Mouse (Mus musculus) myocyte (in vitro differentiated cells): ENCODE measurements around the gene Rac3.

Experiments used
- CEBPB ChIP-seq: IDR thresholded peaks from 2 replicates; pipeline ENCODE4 v1.6.1; 2011; ENCODE audit warnings: mild to moderate bottlenecking, moderate library complexity; ENCODE audit not compliant: poor library complexity, insufficient read depth, severe bottlenecking
- E2F4 ChIP-seq: IDR thresholded peaks from one replicate; pipeline ENCODE4 v1.6.1; 2011; ENCODE audit warnings: mild to moderate bottlenecking, control low read depth, moderate library complexity; ENCODE audit not compliant: insufficient read depth
- MAX ChIP-seq: IDR thresholded peaks from one replicate; pipeline ENCODE4 v1.6.1; 2011; ENCODE audit warnings: low read depth, mild to moderate bottlenecking, control low read depth
- MYOD1 ChIP-seq, 3 experiments: IDR thresholded peaks; one replicate each; pipeline ENCODE4 v1.6.1; 2011; ENCODE audit warnings: control low read depth in 2 of 3, low read depth in 2 of 3, mild to moderate bottlenecking in 2 of 3, moderate library complexity in 1 of 3; ENCODE audit not compliant: insufficient read length in 2 of 3, control insufficient read depth in 1 of 3
- POLR2A ChIP-seq: IDR thresholded peaks from one replicate; pipeline ENCODE4 v1.6.1; 2011; ENCODE audit warnings: low read depth, mild to moderate bottlenecking, control low read depth, moderate library complexity; ENCODE audit not compliant: insufficient read length
- POLR2AphosphoS2 ChIP-seq: IDR thresholded peaks from one replicate; pipeline ENCODE4 v1.6.1; 2011; ENCODE audit warnings: low read depth, control low read depth; ENCODE audit not compliant: insufficient read length
- SRF ChIP-seq: IDR thresholded peaks from one replicate; pipeline ENCODE4 v1.6.1; 2011; ENCODE audit warnings: low read depth; ENCODE audit not compliant: control insufficient read depth, insufficient read length
- TCF12 ChIP-seq: IDR thresholded peaks from one replicate; pipeline ENCODE4 v1.6.1; 2011; ENCODE audit warnings: mild to moderate bottlenecking, control low read depth; ENCODE audit not compliant: poor library complexity, insufficient read depth, severe bottlenecking
- TCF3 ChIP-seq: IDR thresholded peaks from one replicate; pipeline ENCODE4 v1.6.1; 2011; ENCODE audit warnings: low read depth, control low read depth; ENCODE audit not compliant: insufficient read length
- USF1 ChIP-seq: IDR thresholded peaks from one replicate; pipeline ENCODE4 v1.6.1; 2011; ENCODE audit warnings: low read depth, mild to moderate bottlenecking, control low read depth, moderate library complexity

GRCm38 (mm10) chr11:120731858-120732680, 10.8 kb downstream of the Rac3 start, which contains the start of gene Cbr2:
- TF ChIP-seq POLR2A (peak; percentile 52), CEBPB (no peak), TCF3 (no peak), USF1 (no peak), POLR2AphosphoS2 (no peak), MAX (no peak), SRF (peak; percentile 92), MYOD1 (IDR thresholded peaks at IDR 0.05; ENCODE audit: control insufficient read depth in 1 of 3, insufficient read length in 2 of 3, low read depth in 2 of 3) (peak in 1 of 3 experiments; percentile 15), TCF12 (no peak), E2F4 (no peak)
